Mouse (Mus musculus) cortical plate, adult 2 months (tissue): ENCODE measurements around the gene Yeats4. TPM values are rescaled to one million over a fixed set of nuclear protein-coding genes. Genes with fewer than 3 reads are reported as not detected.

ENCODE experiments used
- H3K27ac ChIP-seq: fragments of 200-500 bp; 2 replicates; pipeline ENCODE4 v1.5.1; 2012; ENCODE audit warnings: low read length, control low read depth, inconsistent platforms; ENCODE audit not compliant: insufficient read depth
- H3K4me1 ChIP-seq: fragments of 200-500 bp; 2 replicates; pipeline ENCODE4 v1.6.1; 2011; ENCODE audit warnings: low read length; ENCODE audit not compliant: control insufficient read depth, insufficient read depth
- H3K4me3 ChIP-seq: fragments of 200-500 bp; 2 replicates; pipeline ENCODE4 v1.5.1; 2011; ENCODE audit warnings: mild to moderate bottlenecking, low read length, control low read depth; ENCODE audit not compliant: insufficient read depth
- CTCF ChIP-seq: fragments of 200-500 bp; IDR thresholded peaks from 2 replicates; pipeline ENCODE4 v1.5.1; 2011; ENCODE audit warnings: mild to moderate bottlenecking, control low read depth, low read length; ENCODE audit not compliant: insufficient read depth; ENCODE audit errors: extremely low read depth
- POLR2A ChIP-seq: fragments of 200-500 bp; IDR thresholded peaks from 2 replicates; pipeline ENCODE4 v1.6.1; 2011; ENCODE audit warnings: mild to moderate bottlenecking, low read length, control low read depth; ENCODE audit not compliant: insufficient read depth; ENCODE audit errors: extremely low read depth
- polyA plus RNA-seq: library from polyadenylated mRNA; depleted of rRNA; stranded (reverse); fragments of >200 nt; gene quantifications from 2 replicates; pipeline ENCODE4 v1.2.3, GENCODE M21; 2012; rRNA removed

Yeats4 gene
- polyA plus RNA-seq = 47.4 and 51.0 TPM in 2 replicates

DNA sequence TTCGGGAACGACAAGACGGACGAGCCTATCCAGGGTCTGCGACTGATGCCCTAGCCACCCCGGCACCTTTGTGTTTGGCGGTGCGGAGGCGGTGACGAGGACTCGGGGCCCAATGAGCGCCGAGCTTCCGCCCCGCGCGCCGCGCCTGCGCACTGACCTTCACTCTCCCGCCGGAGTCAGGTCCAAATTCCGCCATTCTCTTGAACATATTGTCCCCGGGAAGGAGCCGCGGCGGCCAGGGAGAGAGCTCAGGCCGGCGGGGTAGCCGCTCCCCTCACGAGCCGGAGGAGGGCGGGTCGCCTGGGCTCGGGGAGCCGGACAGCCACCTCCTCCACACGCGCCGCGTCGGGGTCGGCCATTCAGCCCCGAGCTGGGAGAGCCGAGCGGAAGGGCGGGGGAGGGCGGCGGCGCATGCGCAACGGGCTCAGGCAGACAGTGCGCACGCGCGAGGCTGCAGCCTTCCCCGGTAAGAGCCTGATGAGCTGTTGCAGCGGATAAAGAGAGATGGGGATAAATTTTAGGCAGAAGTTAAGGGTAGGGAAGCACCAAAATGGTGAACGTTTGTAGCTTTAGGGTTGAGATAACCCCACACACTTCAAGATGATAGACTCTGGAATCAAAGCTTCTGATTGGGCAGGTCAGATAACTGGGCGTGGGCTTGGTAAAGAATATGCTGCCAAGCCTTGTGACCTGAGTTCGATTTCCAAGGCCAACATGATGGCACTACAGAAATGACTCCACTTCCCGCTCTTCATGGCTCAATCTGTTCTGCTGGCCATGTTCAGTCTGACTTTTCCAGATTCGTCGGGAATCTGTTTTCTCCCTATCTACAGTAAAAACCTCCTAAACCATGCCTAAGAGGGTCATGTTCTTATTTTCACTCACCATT is at the start of gene Yeats4:
Yeats4 (minus strand) TSS at position 406 of the 889 bp plus-strand sequence.
- Histone ChIP-seq H3K27ac (peak within 1 kb of the TSS; percentile 98), H3K4me3 (peak within 1 kb of the TSS; percentile 84), H3K4me1 (no peaks in the 10 kb centered on the region)
- TF ChIP-seq POLR2A (peak; percentile 84), CTCF (no peak)

GRCm38 (mm10) chr10:117272023-117272422 is 47.7 kb upstream of the Yeats4 start:
- Histone ChIP-seq H3K4me3 (no peak overlapping the region), H3K27ac (no peak overlapping the region), H3K4me1 (no peaks in the 10 kb centered on the region)
- TF ChIP-seq POLR2A (no peak), CTCF (no peak)

- TF ChIP-seq POLR2A (no peak), CTCF (no peak)
- no peak overlapping the region for H3K4me3 ChIP-seq
- no peak overlapping the region for H3K27ac ChIP-seq
- no peaks in the 10 kb centered on the region for H3K4me1 ChIP-seq
Observed at GRCm38 (mm10) chr10:117259870-117260269, 35.6 kb upstream of the Yeats4 start.

DNA sequence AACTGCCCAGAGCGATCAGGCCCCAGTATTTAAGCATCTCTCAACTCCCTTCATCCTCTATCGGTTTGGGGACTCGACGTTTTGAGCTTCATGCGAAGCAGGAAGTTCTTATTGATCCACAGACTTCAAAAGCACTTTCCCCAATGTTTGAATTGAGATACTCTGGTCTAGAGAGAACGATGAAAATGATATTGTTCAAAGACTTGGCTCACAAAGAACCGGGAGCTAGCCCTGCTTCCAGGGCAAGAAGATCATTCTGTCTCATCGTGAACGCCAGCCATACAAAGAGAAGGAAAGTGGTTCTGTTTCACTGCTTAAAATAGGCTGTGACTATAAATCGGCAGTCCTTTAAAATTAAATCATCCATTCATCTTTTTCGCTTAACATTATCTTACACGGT is 14.3 kb upstream of the Yeats4 start, which contains the start of gene 9530003J23Rik:
9530003J23Rik (minus strand) TSS at position 101 of the 400 bp plus-strand sequence.
- no peak for TF ChIP-seq POLR2A
- no peak for TF ChIP-seq CTCF
- Histone ChIP-seq H3K4me3 (no peak within 1 kb of the TSS), H3K4me1 (no peaks in the 10 kb centered on the region), H3K27ac (no peak within 1 kb of the TSS)

GRCm38 (mm10) chr10:117235866-117236265 is 11.6 kb upstream of the Yeats4 start:
- no peak overlapping the region for H3K27ac ChIP-seq
- no peaks in the 10 kb centered on the region for H3K4me1 ChIP-seq
- no peak overlapping the region for H3K4me3 ChIP-seq
- TF ChIP-seq CTCF (no peak), POLR2A (no peak)

DNA sequence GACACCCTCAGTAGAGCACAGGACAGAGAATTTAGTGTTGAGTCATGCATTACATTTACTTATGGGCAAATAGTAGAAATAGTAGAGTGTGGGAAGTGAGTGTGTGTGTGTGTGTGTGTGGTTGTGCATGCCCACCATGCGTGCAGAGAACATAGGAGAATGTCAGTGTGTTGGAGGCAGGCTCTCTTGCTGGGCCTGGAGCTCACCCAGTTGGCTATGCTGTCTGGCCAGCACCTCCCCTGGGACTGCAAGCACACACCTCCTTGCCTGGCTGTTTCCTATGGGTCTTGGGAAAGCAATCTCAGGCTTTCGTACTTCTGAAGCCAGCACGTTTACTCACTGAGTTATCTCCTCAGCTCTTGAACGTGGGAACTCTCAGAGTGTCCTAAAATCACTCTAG is 10.5 kb upstream of the Yeats4 start:
- Histone ChIP-seq H3K4me3 (no peak overlapping the region), H3K27ac (no peak overlapping the region), H3K4me1 (no peaks in the 10 kb centered on the region)
- no peak for TF ChIP-seq CTCF
- TF ChIP-seq POLR2A = no peak

- Histone ChIP-seq H3K4me3 (no peak overlapping the region), H3K27ac (no peak overlapping the region), H3K4me1 (no peaks in the 10 kb centered on the region)
- TF ChIP-seq POLR2A (no peak), CTCF (no peak)
Observed at GRCm38 (mm10) chr10:117229826-117230225, 5.5 kb upstream of the Yeats4 start.

DNA sequence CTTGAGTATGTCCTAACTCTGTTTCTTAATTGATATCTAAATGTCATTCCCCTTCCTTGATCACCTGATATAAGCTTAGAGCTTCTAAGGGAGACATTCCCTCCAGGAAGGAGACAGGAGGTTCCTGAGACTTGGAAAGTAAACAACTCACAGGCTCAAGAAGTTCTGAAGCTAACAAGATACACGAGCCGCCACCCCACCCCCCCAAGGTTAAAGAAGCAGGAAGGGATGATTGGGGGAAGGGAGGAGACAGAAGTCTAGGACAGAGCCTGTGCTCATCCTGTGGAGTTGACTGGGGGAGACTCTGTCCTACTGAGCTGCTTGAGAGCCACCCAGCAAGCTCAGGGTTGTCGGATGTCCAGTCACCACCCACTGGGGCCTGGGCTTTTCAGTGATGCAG is 1.7 kb upstream of the Yeats4 start:
- no peaks in the 10 kb centered on the region for H3K4me1 ChIP-seq

GRCm38 (mm10) chr10:117225094-117225493 is 787 bp upstream of the Yeats4 start:
- TF ChIP-seq CTCF (0 out of 2 replicates have a peak, but pooled peaks have one; percentile 8), POLR2A (no peak)
- H3K4me1 ChIP-seq = no peaks in the 10 kb centered on the region
- H3K4me3 ChIP-seq = peak overlapping the region; percentile 84; the same call in 1 of the 2 replicates
- no peak overlapping the region for H3K27ac ChIP-seq

More for the DNA sequence above, 1.7 kb upstream of the Yeats4 start:
- H3K4me3 ChIP-seq = no peak overlapping the region
- TF ChIP-seq POLR2A (no peak), CTCF (no peak)
- no peak overlapping the region for H3K27ac ChIP-seq

- TF ChIP-seq CTCF (no peak), POLR2A (no peak)
- Histone ChIP-seq H3K4me3 (peak overlapping the region; percentile 84), H3K4me1 (no peaks in the 10 kb centered on the region), H3K27ac (no peak overlapping the region)
Observed at GRCm38 (mm10) chr10:117223758-117224101, 577 bp downstream of the Yeats4 start.
